In the genomic region with DNA sequence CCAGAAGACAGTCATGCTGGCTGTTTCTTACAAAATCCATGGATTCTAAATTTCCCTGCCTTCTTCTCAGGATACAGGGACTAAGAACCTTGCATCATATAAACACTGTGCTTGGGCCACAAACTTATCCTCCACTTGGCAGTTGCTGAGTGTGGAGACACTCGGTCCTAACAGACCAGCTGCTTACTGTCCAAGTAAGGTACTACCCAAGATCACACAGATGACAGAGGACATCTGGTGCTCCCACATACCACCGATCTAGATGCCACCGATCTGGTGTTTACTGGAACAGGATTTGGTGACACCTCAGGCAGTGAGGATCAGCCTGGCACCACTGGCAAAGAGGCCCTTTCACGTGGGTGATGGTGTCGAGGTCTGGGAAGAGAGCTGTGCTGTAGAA, we compare ENCODE assay signal across 15 mouse cellular contexts. TPM values are rescaled to one million over a fixed set of nuclear protein-coding genes. Genes with fewer than 3 reads are reported as not detected.
"Had no signal": no experiment of that assay in that cellular context is flagged by ENCODE, and none has a peak within 500 bp of the region (broad histone marks: within the 10 kb centered on the region; RNA-seq: fewer than 3 reads in every experiment).

No protein-coding gene starts in this region.

- DNase-seq: kidney, adult 11 months; kidney, adult 8-10 months; kidney, postnatal 10 days; kidney, postnatal 36 days; layer of hippocampus, postnatal 36 days; liver, embryonic 13.5 days; midbrain, embryonic 14.5 days; thymus, adult 18-20 months; thymus, postnatal 36 days had no signal

- H3K9me3 ChIP-seq: intestine, embryonic 15.5 days; liver, embryonic 13.5 days had no signal

- H3K4me1 ChIP-seq: intestine, embryonic 15.5 days; kidney, embryonic 15.5 days; liver, embryonic 13.5 days had no signal

- H3K4me3 ChIP-seq: intestine, embryonic 15.5 days; kidney, embryonic 15.5 days; left cerebral cortex, adult 2 months; liver, embryonic 13.5 days had no signal

- ATAC-seq: intestine, embryonic 15.5 days had no signal

- H3K27ac ChIP-seq: intestine, embryonic 15.5 days; kidney, embryonic 15.5 days; left cerebral cortex, adult 2 months; liver, embryonic 13.5 days; macrophage had no signal

- H3K4me2 ChIP-seq: intestine, embryonic 15.5 days; kidney, embryonic 15.5 days; liver, embryonic 13.5 days; midbrain, embryonic 11.5 days had no signal

- H3K27me3 ChIP-seq: intestine, embryonic 15.5 days; kidney, embryonic 15.5 days; liver, embryonic 13.5 days had no signal

- H3K9ac ChIP-seq: intestine, embryonic 15.5 days; kidney, embryonic 15.5 days; liver, embryonic 13.5 days had no signal

- H3K36me3 ChIP-seq: intestine, embryonic 15.5 days; kidney, embryonic 15.5 days; liver, embryonic 13.5 days had no signal

RNA-seq across cellular contexts. Expression of gene Arhgap28, which starts 7.7 kb away (rescaled TPM):
- total RNA-seq: megakaryocyte-erythroid progenitor cell, adult 5-6 weeks had no signal
